Mouse (Mus musculus) limb, embryonic 14.5 days (tissue): Measurements from ENCODE around the gene Rpl7a. TPM values are rescaled to one million over a fixed set of nuclear protein-coding genes. Genes with fewer than 3 reads are reported as not detected.

Source experiments
- ATAC-seq: fragments of 200-750 bp; cut with Nextera tagmentation; 2 replicates; pipeline ENCODE4 v1.8.0; 2017; ENCODE audit warnings: low read depth, moderate number of reproducible peaks, moderate TSS enrichment; ENCODE audit not compliant: low FRiP score
- DNase-seq: peaks from one replicate; pipeline ENCODE4 v3.0.0-alpha.2; 2015; ENCODE audit warnings: low spot score
- H3K27ac ChIP-seq: fragments of 300-500 bp; sonication (generic); replicated peaks from 2 replicates; pipeline ENCODE4 v1.5.1; 2014; ENCODE audit warnings: low read depth, mild to moderate bottlenecking, low read length, moderate library complexity, mixed read lengths
- H3K27me3 ChIP-seq: fragments of 300-500 bp; sonication (generic); 2 replicates; pipeline ENCODE4 v1.6.1; 2014; ENCODE audit warnings: low read length, mixed read lengths; ENCODE audit not compliant: control insufficient read depth, insufficient read depth
- H3K36me3 ChIP-seq: fragments of 300-500 bp; sonication (generic); 2 replicates; pipeline ENCODE4 v1.6.1; 2014; ENCODE audit warnings: mild to moderate bottlenecking, low read length, moderate library complexity, mixed read lengths; ENCODE audit not compliant: control insufficient read depth, insufficient read depth
- H3K4me1 ChIP-seq: fragments of 300-500 bp; sonication (generic); 2 replicates; pipeline ENCODE4 v1.6.1; 2014; ENCODE audit warnings: antibody characterized with exemption, low read length, mixed read lengths; ENCODE audit not compliant: control insufficient read depth, insufficient read depth
- H3K4me2 ChIP-seq: fragments of 300-500 bp; sonication (generic); replicated peaks from 2 replicates; pipeline ENCODE4 v1.6.1; 2014; ENCODE audit warnings: low read depth, mild to moderate bottlenecking, low read length, moderate library complexity; ENCODE audit not compliant: severe bottlenecking
- H3K4me3 ChIP-seq: fragments of 300-500 bp; sonication (generic); replicated peaks from 2 replicates; pipeline ENCODE4 v1.5.1; 2014; ENCODE audit warnings: low read length
- H3K9ac ChIP-seq: fragments of 300-500 bp; sonication (generic); 2 replicates; pipeline ENCODE4 v1.6.1; 2014; ENCODE audit warnings: mild to moderate bottlenecking, low read depth, low read length, moderate library complexity; ENCODE audit not compliant: severe bottlenecking
- H3K9me3 ChIP-seq: fragments of 300-500 bp; sonication (generic); 2 replicates; pipeline ENCODE4 v1.6.1; 2016; ENCODE audit warnings: low read length; ENCODE audit not compliant: control insufficient read depth
- POLR2A ChIP-seq: fragments of 200-500 bp; IDR thresholded peaks from 2 replicates; pipeline ENCODE4 v1.8.0; 2012; ENCODE audit warnings: inconsistent platforms, mild to moderate bottlenecking, moderate library complexity, borderline replicate concordance; ENCODE audit not compliant: insufficient read depth, insufficient read length; ENCODE audit errors: extremely low read depth
- WGBS: fragments of 180-500 bp; shearing (Covaris S2); extraction: QIAGEN DNeasy Blood & Tissue Kit; methylation state at CpG from one replicate; pipeline ENCODE4 v1.1.7; 2014; 5-methylcytosine and 5-hydroxymethylcytosine counted together
- polyA plus RNA-seq, 2 experiments: library from polyadenylated mRNA; depleted of rRNA in 1 of 2; stranded (reverse) in 1 of 2; unstranded in 1 of 2; fragments of >200 nt; fragmentation: Nextera tagmentation in 1 of 2; extraction: Ambion mirVana in 1 of 2; gene quantifications; 2 replicates each; pipeline versions ENCODE4 v1.2.1 to v1.2.3; 2012 to 2014

Rpl7a gene
- polyA plus RNA-seq, 2 experiments: 758 to 2,054 TPM

- H3K27ac ChIP-seq: no peak within 1 kb of the TSS; the same call in 1 of the 2 replicates
- WGBS: 3% methylated on average over 47 of the region's 47 CpGs
- peak within 1 kb of the TSS; percentile 68 for H3K9ac ChIP-seq
- TF ChIP-seq POLR2A: 0 out of 2 replicates have a peak, but pooled peaks have one; percentile 25
- H3K4me1 ChIP-seq: peaks cover 28% of the 10 kb centered on the region
- peak; percentile 75 for DNase-seq
- peak within 1 kb of the TSS; percentile 62 for H3K4me3 ChIP-seq
- peaks cover 66% of the 10 kb centered on the region for H3K36me3 ChIP-seq
- no peaks in the 10 kb centered on the region for H3K9me3 ChIP-seq
- H3K27me3 ChIP-seq: no peaks in the 10 kb centered on the region
- peak; percentile 67 for ATAC-seq
- peak within 1 kb of the TSS; percentile 97 for H3K4me2 ChIP-seq
These were observed 5.6 kb downstream of the Rpl7a start, which contains the start of the genes Surf2 and Surf1 for GRCm38 (mm10) chr2:26915927-26916728. TSS of gene Surf2 (plus strand) at chr2:26916367. TSS of gene Surf1 (minus strand) at chr2:26916530.

- ATAC-seq (no peak), DNase-seq (no peak)
- peak overlapping the region; percentile 97 for H3K4me2 ChIP-seq
- peaks cover 66% of the 10 kb centered on the region for H3K36me3 ChIP-seq
- 3% methylated on average over 13 of the region's 13 CpGs for WGBS
- no peak overlapping the region for H3K27ac ChIP-seq
- H3K9me3 ChIP-seq: no peaks in the 10 kb centered on the region
- peak overlapping the region; percentile 62 for H3K4me3 ChIP-seq
- peak overlapping the region; percentile 68 for H3K9ac ChIP-seq
- no peaks in the 10 kb centered on the region for H3K27me3 ChIP-seq
- no peak for TF ChIP-seq POLR2A
- H3K4me1 ChIP-seq: peaks cover 26% of the 10 kb centered on the region
These were observed 6.2 kb downstream of the Rpl7a start for GRCm38 (mm10) chr2:26916738-26917137.

GRCm38 (mm10) chr2:26919684-26920083 lies 9.1 kb downstream of the Rpl7a start:
- Histone ChIP-seq H3K27ac (no peak overlapping the region), H3K36me3 (peaks cover 68% of the 10 kb centered on the region), H3K27me3 (no peaks in the 10 kb centered on the region), H3K9me3 (no peaks in the 10 kb centered on the region), H3K4me2 (no peak overlapping the region), H3K4me3 (no peak overlapping the region), H3K9ac (no peak overlapping the region), H3K4me1 (peaks cover 17% of the 10 kb centered on the region)
- 97% methylated on average over 3 of the region's 3 CpGs for WGBS
- ATAC-seq (no peak), DNase-seq (no peak)
- TF ChIP-seq POLR2A: no peak

- Histone ChIP-seq H3K4me3 (no peak overlapping the region), H3K4me1 (peaks cover 15% of the 10 kb centered on the region), H3K4me2 (no peak overlapping the region), H3K27ac (no peak overlapping the region), H3K9ac (no peak overlapping the region), H3K36me3 (peaks cover 74% of the 10 kb centered on the region), H3K27me3 (no peaks in the 10 kb centered on the region), H3K9me3 (no peaks in the 10 kb centered on the region)
- DNase-seq: no peak
- no peak for TF ChIP-seq POLR2A
- ATAC-seq: no peak
- 91% methylated on average over 6 of the region's 6 CpGs for WGBS
These were observed 9.8 kb downstream of the Rpl7a start for GRCm38 (mm10) chr2:26920190-26920855.

GRCm38 (mm10) chr2:26921784-26922183 lies 11.2 kb downstream of the Rpl7a start:
- Histone ChIP-seq H3K4me3 (no peak overlapping the region), H3K27me3 (no peaks in the 10 kb centered on the region), H3K9ac (no peak overlapping the region), H3K4me2 (no peak overlapping the region), H3K4me1 (peaks cover 9% of the 10 kb centered on the region), H3K36me3 (peaks cover 89% of the 10 kb centered on the region), H3K9me3 (no peaks in the 10 kb centered on the region), H3K27ac (no peak overlapping the region)
- no peak for TF ChIP-seq POLR2A
- 80% methylated on average over 9 of the region's 9 CpGs for WGBS
- ATAC-seq: no peak
- DNase-seq: no peak
